Mouse (Mus musculus) kidney, adult 2 months (tissue): ENCODE measurements around the gene Kdm5b. TPM values are rescaled to one million over a fixed set of nuclear protein-coding genes. Genes with fewer than 3 reads are reported as not detected.
"Not testable (repeated sequence)": the region's sequence is repeated elsewhere in the genome, so short reads cannot be mapped to it uniquely, and the experiment has no call there.

Experiments
- DNase-seq: peaks from one replicate; pipeline ENCODE4 v3.0.0; 2021
- H3K27ac ChIP-seq: fragments of 200-500 bp; 2 replicates; pipeline ENCODE4 v1.5.1; 2012; ENCODE audit warnings: low read depth, low read length, control low read depth, inconsistent platforms; ENCODE audit not compliant: insufficient read depth
- H3K27me3 ChIP-seq: fragments of 200-500 bp; replicated peaks from 2 replicates; pipeline ENCODE4 v1.6.1; 2012; ENCODE audit warnings: mild to moderate bottlenecking, moderate library complexity, low read length, inconsistent platforms; ENCODE audit not compliant: control insufficient read depth, insufficient read depth
- H3K36me3 ChIP-seq: fragments of 200-500 bp; 2 replicates; pipeline ENCODE4 v1.6.1; 2012; ENCODE audit warnings: mild to moderate bottlenecking, moderate library complexity, low read length, inconsistent platforms; ENCODE audit not compliant: control insufficient read depth, insufficient read depth
- H3K4me1 ChIP-seq: fragments of 200-500 bp; 2 replicates; pipeline ENCODE4 v1.6.1; 2011; ENCODE audit warnings: low read length; ENCODE audit not compliant: control insufficient read depth, insufficient read depth
- H3K4me3 ChIP-seq: fragments of 200-500 bp; 2 replicates; pipeline ENCODE4 v1.5.1; 2011; ENCODE audit warnings: mild to moderate bottlenecking, low read depth, low read length, control low read depth; ENCODE audit not compliant: insufficient read depth
- CTCF ChIP-seq: fragments of 200-500 bp; conservative IDR thresholded peaks from 2 replicates; pipeline ENCODE4 v1.5.1; 2011; ENCODE audit warnings: low read depth, mild to moderate bottlenecking, control low read depth, low read length, moderate library complexity, mixed read lengths; ENCODE audit not compliant: insufficient read depth, insufficient read length
- POLR2A ChIP-seq: fragments of 200-500 bp; IDR thresholded peaks from one replicate; pipeline ENCODE4 v1.6.1; 2011; ENCODE audit warnings: low read depth, low read length, control low read depth
- WGBS: fragments of 180-500 bp; shearing (Covaris S2); methylation state at CpG from one replicate; pipeline ENCODE4 v1.1.7; 2018; 5-methylcytosine and 5-hydroxymethylcytosine counted together
- polyA plus RNA-seq: library from polyadenylated mRNA; depleted of rRNA; stranded (reverse); fragments of >200 nt; gene quantifications from 2 replicates; pipeline ENCODE4 v1.2.3, GENCODE M21; 2012; rRNA removed

The Kdm5b gene
- 6.1 and 6.2 TPM in 2 replicates for polyA plus RNA-seq

DNA sequence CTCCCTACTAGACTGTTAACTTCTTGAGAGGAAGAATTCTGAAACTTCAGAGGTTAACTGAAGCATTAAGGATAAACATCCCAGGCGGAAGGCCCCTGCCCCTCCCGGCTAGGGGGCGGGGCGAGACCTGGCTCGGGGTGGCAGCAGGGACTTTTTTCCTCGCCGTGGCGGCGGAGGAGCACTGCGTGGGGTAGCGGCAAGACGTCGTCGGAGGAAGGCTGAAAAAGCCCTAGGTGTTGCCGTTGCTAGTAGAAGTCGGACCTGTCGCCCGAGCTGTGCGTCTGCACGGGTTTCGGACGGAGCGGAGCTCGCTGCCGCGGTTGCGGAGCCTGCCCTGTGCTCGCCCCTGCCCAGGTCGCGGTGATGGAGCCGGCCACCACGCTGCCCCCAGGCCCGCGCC, at the start of gene Kdm5b:
TSS of gene Kdm5b (plus strand) at position 196 of the 400 bp plus-strand sequence.
- under 1% methylated on average over 34 of the region's 34 CpGs for WGBS
- H3K27me3 ChIP-seq, result no peaks in the 10 kb centered on the region
- H3K36me3 ChIP-seq, result no peaks in the 10 kb centered on the region
- TF ChIP-seq CTCF (no peak), POLR2A (peak; percentile 98)
- H3K4me1 ChIP-seq, result peaks cover 3% of the 10 kb centered on the region; the same call in 1 of the 2 replicates
- peak within 1 kb of the TSS; percentile 73 for H3K4me3 ChIP-seq
- DNase-seq, result peak; percentile 94
- peak within 1 kb of the TSS; percentile 71 for H3K27ac ChIP-seq

DNA sequence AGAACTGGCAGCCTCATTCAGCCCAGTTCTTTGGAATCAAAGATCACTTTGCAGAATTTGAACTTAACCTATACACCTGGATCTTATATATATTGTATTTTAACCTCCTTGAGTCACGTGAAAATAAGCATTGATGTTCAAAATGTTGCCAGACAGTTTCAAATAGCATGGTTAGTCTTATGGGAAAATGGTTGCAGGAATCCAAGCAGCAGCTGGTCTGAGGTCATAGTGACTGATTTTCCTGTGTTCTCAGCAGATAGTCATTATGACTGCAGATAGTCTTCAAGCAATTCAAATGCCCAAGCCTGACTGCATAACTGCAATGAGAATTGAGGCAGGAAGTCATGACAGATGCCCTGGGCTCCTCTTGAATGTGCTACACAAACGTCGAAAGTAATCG, 47.8 kb upstream of the Kdm5b start:
- Histone ChIP-seq H3K4me1 (no peaks in the 10 kb centered on the region), H3K4me3 (no peak overlapping the region), H3K36me3 (no peaks in the 10 kb centered on the region), H3K27me3 (no peaks in the 10 kb centered on the region), H3K27ac (no peak overlapping the region)
- TF ChIP-seq CTCF (no peak), POLR2A (no peak)
- WGBS, result 61% methylated on average over 4 of the region's 4 CpGs
- no peak for DNase-seq

DNA sequence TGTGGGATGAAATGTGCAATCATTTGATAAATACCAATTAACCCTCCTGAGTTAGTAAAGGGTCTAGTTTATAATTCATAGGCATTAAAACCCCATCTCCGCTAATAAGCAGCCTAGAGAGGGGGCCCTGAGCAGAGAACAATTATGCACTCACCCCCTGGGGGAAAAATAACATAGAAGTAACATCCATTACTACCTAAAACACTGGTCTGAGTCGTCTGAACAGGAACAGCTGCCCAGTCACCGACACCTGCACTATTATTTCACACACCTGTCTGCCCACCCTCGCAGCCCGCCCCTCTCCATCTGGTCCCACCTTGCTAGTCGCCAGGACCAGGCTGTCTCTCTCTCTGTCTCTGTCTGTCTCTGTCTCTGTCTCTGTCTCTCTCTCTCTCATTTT, 47.4 kb upstream of the Kdm5b start:
- H3K4me1 ChIP-seq, result no peaks in the 10 kb centered on the region
- WGBS, result 69% methylated on average over 6 of the region's 6 CpGs
- H3K4me3 ChIP-seq, result no peak overlapping the region

DNA sequence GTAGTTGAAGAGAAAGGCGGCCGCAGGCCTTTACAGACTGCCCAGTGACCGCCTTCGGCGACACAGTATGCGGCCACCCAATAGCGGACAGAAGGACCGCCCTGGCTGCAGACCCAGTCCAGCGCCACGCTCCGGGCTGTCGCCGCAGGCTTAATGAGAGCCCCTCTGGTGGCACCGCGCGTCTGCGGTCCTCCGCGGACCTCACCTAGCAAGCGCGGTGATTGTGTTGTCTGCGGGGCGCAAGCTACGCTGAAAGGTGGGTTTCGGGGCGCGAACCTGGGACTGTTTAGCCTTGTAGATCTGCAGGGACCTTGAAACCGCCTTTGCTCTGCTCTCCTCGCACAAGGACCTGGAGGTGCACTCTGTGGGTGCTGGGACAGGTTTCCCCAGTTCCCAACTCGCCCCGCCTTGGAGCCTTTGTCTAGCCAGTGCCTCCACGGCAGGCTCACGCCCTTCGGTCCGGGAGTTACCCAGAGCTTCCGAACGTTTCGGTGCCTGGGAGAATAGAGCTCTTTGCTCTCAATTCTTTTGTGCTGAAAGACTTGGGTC, 46.6 kb upstream of the Kdm5b start:
- H3K4me3 ChIP-seq, result peak overlapping the region; percentile 41
- no peaks in the 10 kb centered on the region for H3K36me3 ChIP-seq
- no peaks in the 10 kb centered on the region for H3K4me1 ChIP-seq
- no peaks in the 10 kb centered on the region for H3K27me3 ChIP-seq
- peak; percentile 22 for DNase-seq
- TF ChIP-seq CTCF, result no peak
- TF ChIP-seq POLR2A, result no peak
- H3K27ac ChIP-seq, result no peak overlapping the region
- 6% methylated on average over 38 of the region's 38 CpGs for WGBS

More for the DNA sequence above, 47.4 kb upstream of the Kdm5b start:
- no peak overlapping the region for H3K27ac ChIP-seq
- no peaks in the 10 kb centered on the region for H3K27me3 ChIP-seq
- no peak for DNase-seq
- TF ChIP-seq CTCF, result no peak
- TF ChIP-seq POLR2A, result no peak
- no peaks in the 10 kb centered on the region for H3K36me3 ChIP-seq

DNA sequence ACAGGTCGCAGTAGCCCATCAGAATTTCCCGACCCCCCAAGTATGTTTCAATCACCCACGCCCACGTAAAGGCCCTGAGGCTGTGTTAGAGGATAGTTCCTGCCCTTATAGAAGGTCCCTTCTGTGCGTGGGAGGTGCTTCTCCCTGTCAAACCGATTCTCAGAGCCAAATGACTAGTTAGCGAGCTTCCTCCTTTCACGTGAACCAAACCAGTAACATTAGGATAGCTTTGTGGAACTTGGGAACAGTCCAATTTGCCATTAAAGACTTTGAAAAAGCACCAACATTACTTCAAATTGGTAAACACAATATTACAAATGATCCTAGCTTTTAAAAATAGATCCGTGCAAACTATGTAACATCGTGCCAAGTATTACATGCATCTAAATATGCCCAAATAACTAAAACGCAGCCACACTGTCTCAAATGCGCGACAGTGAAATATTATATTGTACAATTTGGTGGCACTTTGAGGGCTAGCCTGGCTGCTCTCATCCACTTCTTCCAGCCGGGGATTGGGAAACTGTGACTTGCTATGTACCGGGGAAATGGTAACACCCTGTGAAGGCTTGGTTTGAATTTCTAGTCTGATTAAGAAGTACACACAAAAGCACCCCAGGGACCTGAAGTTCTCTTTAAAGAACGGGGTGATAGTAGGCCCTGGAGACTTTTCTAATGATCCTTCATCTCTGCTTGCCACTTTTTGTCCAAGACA, 45.9 kb upstream of the Kdm5b start:
- H3K27me3 ChIP-seq, result no peaks in the 10 kb centered on the region
- whole genome bisulfite sequencing, result 56% methylated on average over 16 of the region's 16 CpGs
- no peaks in the 10 kb centered on the region for H3K36me3 ChIP-seq
- no peak overlapping the region for H3K27ac ChIP-seq
- no peak overlapping the region for H3K4me3 ChIP-seq
- H3K4me1 ChIP-seq, result no peaks in the 10 kb centered on the region
- no peak for DNase-seq
- TF ChIP-seq CTCF, result no peak
- no peak for TF ChIP-seq POLR2A

DNA sequence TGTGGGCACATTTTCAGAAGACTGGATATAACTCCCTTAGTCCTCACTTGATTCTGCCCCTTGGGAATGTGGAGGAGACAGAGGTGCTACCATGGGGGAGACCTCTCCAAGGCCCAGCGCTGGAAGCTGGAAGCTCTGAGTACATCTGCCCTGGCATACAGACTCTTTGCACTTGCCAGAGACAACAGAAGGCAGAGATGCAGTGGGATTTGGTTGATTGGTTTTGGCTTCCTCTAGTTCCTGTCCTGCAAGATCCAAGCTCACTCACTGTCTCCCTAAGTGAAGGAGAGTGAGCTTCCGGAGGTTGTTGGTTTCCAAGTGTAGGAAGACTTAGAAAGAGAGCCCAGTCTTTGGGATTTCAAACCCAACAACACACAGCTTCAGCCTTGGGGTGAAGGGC, 44.1 kb upstream of the Kdm5b start:
- H3K36me3 ChIP-seq, result no peaks in the 10 kb centered on the region
- no peak overlapping the region for H3K27ac ChIP-seq
- 63% methylated on average over 2 of the region's 2 CpGs for WGBS
- no peaks in the 10 kb centered on the region for H3K27me3 ChIP-seq
- H3K4me3 ChIP-seq, result no peak overlapping the region
- TF ChIP-seq POLR2A (no peak), CTCF (no peak)
- no peaks in the 10 kb centered on the region for H3K4me1 ChIP-seq
- no peak for DNase-seq

DNA sequence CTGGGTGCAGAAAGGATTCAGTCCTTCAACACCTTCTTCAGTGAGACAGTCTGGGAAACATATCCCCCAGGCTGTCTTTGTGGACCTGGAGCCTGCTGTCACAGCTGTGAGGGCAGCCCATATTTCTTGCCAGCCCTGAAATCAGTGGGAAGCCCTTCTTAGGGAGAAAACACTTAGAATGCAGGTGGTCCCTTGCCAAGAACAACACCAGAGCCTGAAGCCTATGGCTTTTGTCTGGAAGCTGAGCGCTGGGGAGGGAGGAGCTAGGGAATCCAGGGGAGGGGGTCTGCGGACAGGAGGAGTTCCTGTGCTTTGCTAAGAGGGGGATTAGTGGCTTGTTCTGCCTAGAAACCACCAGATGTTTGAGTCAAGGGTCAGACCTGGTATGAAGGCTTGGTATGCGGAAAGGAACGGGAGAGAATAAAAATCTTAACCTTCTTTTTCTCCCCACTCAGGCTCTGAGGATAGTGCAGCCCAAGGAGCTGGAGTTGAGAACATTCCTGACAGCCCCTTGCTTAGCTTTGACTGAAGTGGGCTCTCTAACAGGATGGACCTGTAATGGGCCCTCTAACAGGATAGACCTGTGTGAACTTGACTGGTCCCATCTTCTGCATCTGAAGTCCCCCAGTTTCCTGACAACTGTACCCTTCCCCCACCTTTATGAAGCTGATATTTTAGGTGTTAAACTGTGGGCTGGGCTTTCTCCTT, 43.3 kb upstream of the Kdm5b start:
- no peaks in the 10 kb centered on the region for H3K4me1 ChIP-seq
- no peaks in the 10 kb centered on the region for H3K36me3 ChIP-seq
- no peak overlapping the region for H3K4me3 ChIP-seq
- H3K27me3 ChIP-seq, result no peaks in the 10 kb centered on the region
- 43% methylated on average over 4 of the region's 4 CpGs for WGBS
- peak; percentile 18 for DNase-seq
- no peak for TF ChIP-seq CTCF
- H3K27ac ChIP-seq, result 0 out of 2 replicates have a peak overlapping the region, but pooled peaks have one; percentile 7

DNA sequence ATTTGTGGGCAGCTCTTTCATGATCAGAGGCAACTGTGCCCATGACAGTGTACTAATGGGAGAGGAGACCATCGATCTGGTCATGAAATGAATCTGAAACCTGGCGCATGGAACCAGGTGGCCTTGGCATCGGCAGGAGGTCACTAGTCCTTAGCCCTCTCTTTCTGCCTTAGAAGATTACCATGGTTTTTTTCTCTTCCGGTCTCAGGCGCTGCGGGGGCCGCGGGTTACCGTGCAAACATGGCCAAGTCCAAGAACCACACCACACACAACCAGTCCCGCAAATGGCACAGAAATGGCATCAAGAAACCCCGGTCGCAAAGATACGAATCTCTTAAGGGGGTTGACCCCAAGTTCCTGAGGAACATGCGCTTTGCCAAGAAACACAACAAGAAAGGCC, 42.1 kb upstream of the Kdm5b start:
- H3K27ac ChIP-seq, DNase-seq, H3K36me3 ChIP-seq, H3K27me3 ChIP-seq, H3K4me3 ChIP-seq, H3K4me1 ChIP-seq: not testable (repeated sequence)
- 85% methylated on average over 14 of the region's 14 CpGs for WGBS
